Mouse (Mus musculus): ENCODE results near the gene Slc4a4. TPM values are rescaled to one million over a fixed set of nuclear protein-coding genes. Genes with fewer than 3 reads are reported as not detected.

The Slc4a4 gene
- polyA plus RNA-seq, 1 experiment, result 0.70 TPM

DNA sequence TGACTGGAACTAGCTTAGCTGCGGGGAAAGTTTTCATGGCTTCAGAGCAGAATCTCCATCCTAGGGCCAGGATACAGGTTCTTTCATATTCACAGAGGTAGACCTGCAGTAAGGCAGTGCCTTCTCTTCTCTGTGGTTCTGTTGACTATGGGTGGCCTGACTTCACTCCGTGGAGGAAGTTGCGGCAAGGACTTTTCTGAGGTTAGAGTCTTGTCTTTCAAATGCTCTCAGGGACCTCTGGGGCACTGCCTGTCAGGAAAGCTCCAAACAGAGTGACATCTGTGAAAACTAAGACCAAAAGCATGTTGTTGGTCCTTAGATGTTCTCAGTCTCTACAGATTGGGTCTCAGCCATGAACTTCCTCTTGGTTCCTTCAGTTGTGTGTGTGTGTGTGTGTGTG is 203.5 kb downstream of the Slc4a4 start:
- TF ChIP-seq CTCF (IDR thresholded peaks at IDR 0.05; ENCODE audit: control insufficient read depth, insufficient read depth, low read length), result no peak
- TF ChIP-seq POLR2A (IDR thresholded peaks at IDR 0.05; ENCODE audit: borderline replicate concordance, control insufficient read depth, low read depth, low read length), result no peak
- 66% methylated on average over 3 of the region's 3 CpGs for WGBS
- Histone ChIP-seq H3K27ac (ENCODE audit: control insufficient read depth, insufficient read depth, low read depth, low read length, poor library complexity) (no peak overlapping the region), H3K4me3 (replicated peaks; ENCODE audit: control insufficient read depth, low read depth, low read length) (no peak overlapping the region), H3K4me1 (ENCODE audit: control insufficient read depth, insufficient read depth, low read length) (no peaks in the 10 kb centered on the region)

- TF ChIP-seq POLR2A (IDR thresholded peaks at IDR 0.05; ENCODE audit: borderline replicate concordance, control insufficient read depth, low read depth, low read length), result no peak
- TF ChIP-seq CTCF (IDR thresholded peaks at IDR 0.05; ENCODE audit: control insufficient read depth, insufficient read depth, low read length), result no peak
- H3K4me3 ChIP-seq (replicated peaks; ENCODE audit: control insufficient read depth, low read depth, low read length), result no peak overlapping the region
- no peak overlapping the region for H3K27ac ChIP-seq (ENCODE audit: control insufficient read depth, insufficient read depth, low read depth, low read length, poor library complexity)
- H3K4me1 ChIP-seq (ENCODE audit: control insufficient read depth, insufficient read depth, low read length), result no peaks in the 10 kb centered on the region
These were observed 209.8 kb downstream of the Slc4a4 start for GRCm38 (mm10) chr5:89096371-89096770.

- Histone ChIP-seq H3K4me1 (ENCODE audit: control insufficient read depth, insufficient read depth, low read length) (no peaks in the 10 kb centered on the region), H3K4me3 (replicated peaks; ENCODE audit: control insufficient read depth, low read depth, low read length) (no peak overlapping the region), H3K27ac (ENCODE audit: control insufficient read depth, insufficient read depth, low read depth, low read length, poor library complexity) (no peak overlapping the region)
- WGBS, result 80% methylated on average over 3 of the region's 3 CpGs
- no peak for TF ChIP-seq CTCF (IDR thresholded peaks at IDR 0.05; ENCODE audit: control insufficient read depth, insufficient read depth, low read length)
- no peak for TF ChIP-seq POLR2A (IDR thresholded peaks at IDR 0.05; ENCODE audit: borderline replicate concordance, control insufficient read depth, low read depth, low read length)
These were observed 210.7 kb downstream of the Slc4a4 start for GRCm38 (mm10) chr5:89097291-89097690.

- no peak for TF ChIP-seq CTCF (IDR thresholded peaks at IDR 0.05; ENCODE audit: control insufficient read depth, insufficient read depth, low read length)
- no peak for TF ChIP-seq POLR2A (IDR thresholded peaks at IDR 0.05; ENCODE audit: borderline replicate concordance, control insufficient read depth, low read depth, low read length)
- no peak overlapping the region for H3K4me3 ChIP-seq (replicated peaks; ENCODE audit: control insufficient read depth, low read depth, low read length)
- 69% methylated on average over 4 of the region's 4 CpGs for WGBS
- no peaks in the 10 kb centered on the region for H3K4me1 ChIP-seq (ENCODE audit: control insufficient read depth, insufficient read depth, low read length)
- no peak overlapping the region for H3K27ac ChIP-seq (ENCODE audit: control insufficient read depth, insufficient read depth, low read depth, low read length, poor library complexity)
These were observed 211.5 kb downstream of the Slc4a4 start for GRCm38 (mm10) chr5:89098121-89098520.

DNA sequence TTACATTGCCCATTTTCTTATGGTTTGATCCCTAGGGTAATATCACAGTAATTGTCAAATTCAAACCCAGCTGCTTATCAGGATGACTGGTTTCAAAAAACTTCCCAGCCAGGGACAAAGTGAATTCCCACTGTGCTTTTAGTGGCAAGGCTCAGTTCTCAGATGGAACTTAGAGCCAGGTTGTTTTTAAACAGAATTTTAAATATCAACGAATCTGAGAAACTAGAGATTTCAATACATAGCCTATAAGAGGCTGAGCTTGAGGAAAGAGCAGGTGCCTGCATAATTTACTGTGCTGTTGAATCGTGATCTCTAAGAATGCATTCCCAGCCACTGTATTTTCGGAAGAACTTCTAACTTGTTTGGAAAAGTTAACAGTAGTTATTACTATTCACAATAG is 213.3 kb downstream of the Slc4a4 start:
- Histone ChIP-seq H3K27ac (ENCODE audit: control insufficient read depth, insufficient read depth, low read depth, low read length, poor library complexity) (no peak overlapping the region), H3K4me3 (replicated peaks; ENCODE audit: control insufficient read depth, low read depth, low read length) (no peak overlapping the region)
- no peak for TF ChIP-seq POLR2A (IDR thresholded peaks at IDR 0.05; ENCODE audit: borderline replicate concordance, control insufficient read depth, low read depth, low read length)
- TF ChIP-seq CTCF (IDR thresholded peaks at IDR 0.05; ENCODE audit: control insufficient read depth, insufficient read depth, low read length), result no peak

DNA sequence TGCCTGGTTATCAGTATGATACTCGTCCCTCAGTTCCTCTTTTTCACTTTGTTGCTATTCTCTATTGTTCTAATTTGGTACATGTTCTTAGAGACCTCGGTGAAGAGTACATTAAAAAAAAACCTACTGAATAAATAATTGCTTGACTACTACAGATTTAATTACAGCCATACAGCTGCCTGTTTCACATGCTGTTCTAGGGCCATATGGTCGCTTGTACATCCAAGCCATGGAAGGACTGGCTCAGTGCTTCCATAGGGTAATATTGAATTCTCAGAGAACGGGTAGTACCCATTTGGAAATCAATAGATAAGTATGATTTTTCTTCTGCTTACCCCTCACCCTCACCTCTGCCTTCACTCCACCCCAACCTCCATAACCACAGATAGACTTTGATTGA is 215.9 kb downstream of the Slc4a4 start:
- WGBS, result 41% methylated on average over 4 of the region's 4 CpGs
- no peak overlapping the region for H3K4me3 ChIP-seq (replicated peaks; ENCODE audit: control insufficient read depth, low read depth, low read length)
- H3K27ac ChIP-seq (ENCODE audit: control insufficient read depth, insufficient read depth, low read depth, low read length, poor library complexity), result no peak overlapping the region
- no peak for TF ChIP-seq POLR2A (IDR thresholded peaks at IDR 0.05; ENCODE audit: borderline replicate concordance, control insufficient read depth, low read depth, low read length)
- TF ChIP-seq CTCF (IDR thresholded peaks at IDR 0.05; ENCODE audit: control insufficient read depth, insufficient read depth, low read length), result no peak
- H3K4me1 ChIP-seq (ENCODE audit: control insufficient read depth, insufficient read depth, low read length), result no peaks in the 10 kb centered on the region

More for the DNA sequence above, 213.3 kb downstream of the Slc4a4 start:
- WGBS, result 76% methylated on average over 3 of the region's 3 CpGs
- H3K4me1 ChIP-seq (ENCODE audit: control insufficient read depth, insufficient read depth, low read length), result no peaks in the 10 kb centered on the region

GRCm38 (mm10) chr5:89105346-89105745 is 218.7 kb downstream of the Slc4a4 start:
- WGBS, result 72% methylated on average over 9 of the region's 9 CpGs
- no peak overlapping the region for H3K4me3 ChIP-seq (replicated peaks; ENCODE audit: control insufficient read depth, low read depth, low read length)
- no peaks in the 10 kb centered on the region for H3K4me1 ChIP-seq (ENCODE audit: control insufficient read depth, insufficient read depth, low read length)
- TF ChIP-seq POLR2A (IDR thresholded peaks at IDR 0.05; ENCODE audit: borderline replicate concordance, control insufficient read depth, low read depth, low read length) (no peak), CTCF (IDR thresholded peaks at IDR 0.05; ENCODE audit: control insufficient read depth, insufficient read depth, low read length) (no peak)
- no peak overlapping the region for H3K27ac ChIP-seq (ENCODE audit: control insufficient read depth, insufficient read depth, low read depth, low read length, poor library complexity)

GRCm38 (mm10) chr5:89106217-89106616 is 219.6 kb downstream of the Slc4a4 start:
- TF ChIP-seq POLR2A (IDR thresholded peaks at IDR 0.05; ENCODE audit: borderline replicate concordance, control insufficient read depth, low read depth, low read length), result no peak
- no peak for TF ChIP-seq CTCF (IDR thresholded peaks at IDR 0.05; ENCODE audit: control insufficient read depth, insufficient read depth, low read length)

GRCm38 (mm10) chr5:89108809-89109208 is 222.2 kb downstream of the Slc4a4 start:
- H3K27ac ChIP-seq (ENCODE audit: control insufficient read depth, insufficient read depth, low read depth, low read length, poor library complexity), result no peak overlapping the region
- no peak for TF ChIP-seq CTCF (IDR thresholded peaks at IDR 0.05; ENCODE audit: control insufficient read depth, insufficient read depth, low read length)
- no peak for TF ChIP-seq POLR2A (IDR thresholded peaks at IDR 0.05; ENCODE audit: borderline replicate concordance, control insufficient read depth, low read depth, low read length)
- H3K4me3 ChIP-seq (replicated peaks; ENCODE audit: control insufficient read depth, low read depth, low read length), result no peak overlapping the region
- no peaks in the 10 kb centered on the region for H3K4me1 ChIP-seq (ENCODE audit: control insufficient read depth, insufficient read depth, low read length)
- 63% methylated on average over 1 of the region's 1 CpGs for WGBS

More at GRCm38 (mm10) chr5:89106217-89106616, 219.6 kb downstream of the Slc4a4 start:
- H3K4me1 ChIP-seq (ENCODE audit: control insufficient read depth, insufficient read depth, low read length), result no peaks in the 10 kb centered on the region
- H3K27ac ChIP-seq (ENCODE audit: control insufficient read depth, insufficient read depth, low read depth, low read length, poor library complexity), result no peak overlapping the region
- H3K4me3 ChIP-seq (replicated peaks; ENCODE audit: control insufficient read depth, low read depth, low read length), result no peak overlapping the region
